Mouse (Mus musculus): Measurements from ENCODE around the gene Trnau1ap. TPM values are rescaled to one million over a fixed set of nuclear protein-coding genes. Genes with fewer than 3 reads are reported as not detected.

The Trnau1ap gene
- polyA plus RNA-seq, 1 experiment from 2014 or later, result 71.5 TPM

DNA sequence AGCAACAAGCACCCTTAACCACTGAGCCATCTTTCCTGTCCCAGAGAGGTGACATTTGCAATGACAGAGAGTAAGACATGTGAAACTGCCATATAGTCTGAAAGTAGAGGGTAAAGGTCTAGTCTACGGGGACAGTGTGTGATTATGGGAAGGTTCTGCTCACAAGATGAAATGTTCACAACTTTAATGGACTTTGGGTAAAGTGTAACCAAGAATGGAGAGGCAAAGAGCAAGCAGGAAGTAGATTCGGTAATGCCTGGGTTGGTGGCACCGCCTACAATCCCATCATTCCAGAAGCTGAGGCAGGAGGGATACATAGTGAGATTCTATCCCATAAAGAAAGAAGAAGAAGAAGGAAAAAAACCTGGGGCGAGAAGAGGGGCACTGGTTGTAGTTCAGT lies 16.9 kb upstream of the Trnau1ap start:
- no peak for ATAC-seq (replicated peaks; ENCODE audit: extremely low read depth, insufficient read depth, low FRiP score)
- Histone ChIP-seq H3K4me1 (ENCODE audit: control insufficient read depth, insufficient read depth, low read length) (peaks cover 19% of the 10 kb centered on the region), H3K36me3 (ENCODE audit: control insufficient read depth, insufficient read depth) (peaks cover 8% of the 10 kb centered on the region), H3K9ac (ENCODE audit: low read length) (no peak overlapping the region), H3K27me3 (ENCODE audit: control insufficient read depth, insufficient read depth, low read length) (no peaks in the 10 kb centered on the region), H3K9me3 (replicated peaks; ENCODE audit: control insufficient read depth, low read length) (no peaks in the 10 kb centered on the region), H3K27ac (ENCODE audit: low read length) (no peak overlapping the region; the same call in 1 of the 2 replicates), H3K4me2 (ENCODE audit: low read depth, low read length) (no peak overlapping the region), H3K4me3 (ENCODE audit: low read length) (no peak overlapping the region)
- 75% methylated on average over 4 of the region's 4 CpGs for whole genome bisulfite sequencing

DNA sequence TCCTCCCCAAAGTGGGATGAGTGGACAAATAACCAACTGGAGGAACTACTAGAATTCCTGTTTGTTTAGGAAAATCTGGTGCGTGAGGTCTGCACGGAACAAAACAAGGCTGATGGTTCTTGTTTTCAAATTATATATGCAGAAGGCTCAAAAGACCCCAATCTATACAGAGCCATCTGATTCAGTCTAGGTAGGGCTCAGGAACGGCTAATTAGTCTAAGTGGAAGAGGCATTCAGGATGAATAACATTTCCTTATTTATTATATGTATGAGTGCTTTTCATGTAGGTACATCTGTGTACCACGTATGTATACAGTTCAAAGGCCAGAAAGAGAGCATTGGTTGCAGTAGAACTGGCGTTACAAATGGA lies 16.5 kb upstream of the Trnau1ap start:
- H3K27me3 ChIP-seq (ENCODE audit: control insufficient read depth, insufficient read depth, low read length), result no peaks in the 10 kb centered on the region
- H3K4me1 ChIP-seq (ENCODE audit: control insufficient read depth, insufficient read depth, low read length), result peaks cover 14% of the 10 kb centered on the region
- no peak overlapping the region for H3K27ac ChIP-seq (ENCODE audit: low read length)
- H3K9ac ChIP-seq (ENCODE audit: low read length), result no peak overlapping the region
- WGBS, result 45% methylated on average over 5 of the region's 5 CpGs
- no peak for ATAC-seq (replicated peaks; ENCODE audit: extremely low read depth, insufficient read depth, low FRiP score)
- peaks cover 7% of the 10 kb centered on the region; the same call in 1 of the 2 replicates for H3K36me3 ChIP-seq (ENCODE audit: control insufficient read depth, insufficient read depth)
- peak overlapping the region; percentile 75 for H3K4me3 ChIP-seq (ENCODE audit: low read length)
- H3K9me3 ChIP-seq (replicated peaks; ENCODE audit: control insufficient read depth, low read length), result no peaks in the 10 kb centered on the region
- H3K4me2 ChIP-seq (ENCODE audit: low read depth, low read length), result no peak overlapping the region

DNA sequence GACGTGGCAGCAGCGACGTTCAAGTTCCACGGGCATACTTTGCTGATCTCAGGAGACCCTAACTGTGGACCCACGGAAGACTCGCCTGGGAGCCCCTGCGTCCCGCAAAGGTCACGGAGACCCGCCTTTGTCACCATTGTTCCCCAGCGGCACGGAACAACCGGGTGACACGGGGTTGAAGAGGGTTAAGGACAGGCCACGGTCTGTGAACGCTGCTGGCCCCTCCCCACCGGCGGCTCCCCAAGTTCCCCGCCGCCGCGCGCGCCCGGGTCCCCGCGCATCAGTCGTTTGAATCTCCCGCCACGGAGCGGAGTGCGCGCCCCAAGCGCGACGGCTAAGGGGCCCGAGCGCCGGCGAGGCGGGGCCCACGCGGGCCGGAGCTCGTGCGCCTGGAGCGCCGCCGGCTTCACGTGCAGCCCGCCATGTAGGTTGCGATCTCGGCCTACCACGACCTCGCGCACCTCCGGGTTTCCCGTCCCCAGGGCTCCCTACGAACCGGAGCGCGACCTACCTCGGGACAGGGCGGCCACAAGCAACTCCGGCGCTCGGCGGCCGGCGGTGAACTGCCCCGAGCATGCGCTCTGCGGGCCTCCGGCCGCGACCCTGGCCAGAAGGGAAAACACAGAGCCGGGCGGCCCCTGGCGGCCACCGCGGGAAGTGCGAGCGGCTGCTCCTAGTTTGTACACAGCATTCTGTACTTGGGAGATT lies 16.0 kb upstream of the Trnau1ap start:
- H3K27me3 ChIP-seq (ENCODE audit: control insufficient read depth, insufficient read depth, low read length), result no peaks in the 10 kb centered on the region
- H3K9ac ChIP-seq (ENCODE audit: low read length), result peak overlapping the region; percentile 85
- H3K36me3 ChIP-seq (ENCODE audit: control insufficient read depth, insufficient read depth), result peaks cover 2% of the 10 kb centered on the region; the same call in 1 of the 2 replicates
- WGBS, result under 1% methylated on average over 81 of the region's 83 CpGs
- ATAC-seq (replicated peaks; ENCODE audit: extremely low read depth, insufficient read depth, low FRiP score), result peak; percentile 89
- H3K4me1 ChIP-seq (ENCODE audit: control insufficient read depth, insufficient read depth, low read length), result peaks cover 14% of the 10 kb centered on the region
- H3K4me2 ChIP-seq (ENCODE audit: low read depth, low read length), result peak overlapping the region; percentile 84
- H3K27ac ChIP-seq (ENCODE audit: low read length), result peak overlapping the region; percentile 69
- H3K9me3 ChIP-seq (replicated peaks; ENCODE audit: control insufficient read depth, low read length), result no peaks in the 10 kb centered on the region
- H3K4me3 ChIP-seq (ENCODE audit: low read length), result peak overlapping the region; percentile 75

DNA sequence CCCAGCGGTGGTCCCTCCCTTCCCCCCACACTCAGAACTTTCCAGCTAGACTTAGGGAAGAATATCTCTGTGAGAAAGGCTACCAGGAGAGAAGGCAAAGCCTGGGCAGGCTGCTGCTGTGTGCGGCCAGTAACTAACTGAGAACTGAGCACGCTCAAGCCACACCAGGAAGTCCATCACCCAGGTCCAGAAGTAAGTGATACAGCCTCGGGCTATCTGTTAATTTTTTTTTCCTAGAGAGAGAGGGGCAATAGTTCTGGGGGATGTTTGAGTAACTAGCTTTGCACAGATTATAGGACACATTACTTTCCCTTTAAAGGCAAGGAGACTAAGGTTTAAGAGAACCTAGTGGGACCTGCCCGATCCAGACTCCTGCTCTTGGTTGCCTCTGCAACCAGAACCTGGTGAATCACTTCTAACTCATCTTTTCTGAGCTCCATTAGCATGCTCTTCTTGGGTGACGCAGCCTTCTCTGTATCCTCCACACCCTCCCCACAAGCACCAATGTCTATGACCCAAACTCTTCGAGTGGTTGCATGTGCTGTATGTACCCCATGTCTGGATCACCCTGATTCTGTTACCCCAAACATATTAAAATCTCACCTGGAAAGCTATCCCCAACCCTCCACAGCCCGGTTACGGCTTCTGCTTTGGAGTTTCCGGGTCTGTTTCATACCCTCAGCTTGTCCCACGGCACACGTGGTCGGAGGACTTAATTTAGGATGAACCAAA lies 15.2 kb upstream of the Trnau1ap start:
- WGBS, result 6% methylated on average over 13 of the region's 13 CpGs
- peaks cover 14% of the 10 kb centered on the region for H3K4me1 ChIP-seq (ENCODE audit: control insufficient read depth, insufficient read depth, low read length)
- H3K36me3 ChIP-seq (ENCODE audit: control insufficient read depth, insufficient read depth), result peaks cover 2% of the 10 kb centered on the region; the same call in 1 of the 2 replicates
- peak overlapping the region; percentile 85 for H3K9ac ChIP-seq (ENCODE audit: low read length)
- H3K27me3 ChIP-seq (ENCODE audit: control insufficient read depth, insufficient read depth, low read length), result no peaks in the 10 kb centered on the region
- peak overlapping the region; percentile 75 for H3K4me3 ChIP-seq (ENCODE audit: low read length)
- H3K27ac ChIP-seq (ENCODE audit: low read length), result no peak overlapping the region; the same call in 1 of the 2 replicates
- peak overlapping the region; percentile 84 for H3K4me2 ChIP-seq (ENCODE audit: low read depth, low read length)
- no peak for ATAC-seq (replicated peaks; ENCODE audit: extremely low read depth, insufficient read depth, low FRiP score)
- H3K9me3 ChIP-seq (replicated peaks; ENCODE audit: control insufficient read depth, low read length), result no peaks in the 10 kb centered on the region

DNA sequence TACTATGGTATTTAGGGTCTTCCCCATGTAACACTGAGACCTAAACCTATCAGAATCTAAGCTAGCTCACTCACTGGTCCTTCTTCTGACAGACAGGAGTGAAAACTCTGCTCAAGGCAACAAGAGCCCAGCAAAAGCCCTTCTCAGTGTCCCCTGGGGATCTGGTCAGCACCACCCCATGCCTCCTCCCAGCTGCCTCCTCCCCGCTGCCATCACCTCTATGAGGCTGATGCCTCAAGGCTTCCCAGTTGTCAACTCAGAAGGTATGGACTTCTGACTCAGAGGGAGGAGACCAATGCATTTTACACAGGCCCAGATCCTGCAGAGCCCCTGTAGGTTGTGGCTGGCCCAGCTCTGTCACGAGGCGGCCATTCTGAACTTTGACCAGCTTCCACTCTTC lies 12.1 kb upstream of the Trnau1ap start:
- Histone ChIP-seq H3K9me3 (replicated peaks; ENCODE audit: control insufficient read depth, low read length) (no peaks in the 10 kb centered on the region), H3K4me3 (ENCODE audit: low read length) (no peak overlapping the region), H3K27me3 (ENCODE audit: control insufficient read depth, insufficient read depth, low read length) (no peaks in the 10 kb centered on the region), H3K27ac (ENCODE audit: low read length) (no peak overlapping the region), H3K36me3 (ENCODE audit: control insufficient read depth, insufficient read depth) (peaks cover 29% of the 10 kb centered on the region), H3K4me1 (ENCODE audit: control insufficient read depth, insufficient read depth, low read length) (peaks cover 14% of the 10 kb centered on the region), H3K4me2 (ENCODE audit: low read depth, low read length) (no peak overlapping the region), H3K9ac (ENCODE audit: low read length) (no peak overlapping the region)
- WGBS, result 81% methylated on average over 3 of the region's 3 CpGs
- ATAC-seq (replicated peaks; ENCODE audit: extremely low read depth, insufficient read depth, low FRiP score), result no peak

DNA sequence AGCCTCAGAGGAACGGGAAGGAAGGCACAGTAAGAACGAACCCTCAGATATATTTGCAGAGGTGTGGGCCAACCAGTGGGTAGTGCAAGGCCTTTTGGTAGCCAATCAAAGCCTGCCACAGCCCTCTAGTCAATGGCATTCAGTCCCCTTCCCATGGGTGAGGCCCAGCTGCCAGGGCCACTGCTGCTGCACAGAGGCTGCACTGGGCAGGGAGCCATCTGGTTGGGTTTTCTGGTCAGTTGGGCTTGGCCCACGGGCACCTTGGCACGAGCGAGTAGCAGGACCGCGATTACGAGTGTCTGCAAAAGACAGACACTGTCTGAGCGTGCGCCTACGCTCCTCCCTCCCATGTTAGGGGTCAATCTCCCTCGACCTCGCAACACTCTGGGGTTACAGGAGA lies 9.6 kb upstream of the Trnau1ap start:
- no peak overlapping the region for H3K9ac ChIP-seq (ENCODE audit: low read length)
- no peaks in the 10 kb centered on the region for H3K9me3 ChIP-seq (replicated peaks; ENCODE audit: control insufficient read depth, low read length)
- H3K4me2 ChIP-seq (ENCODE audit: low read depth, low read length), result no peak overlapping the region
- ATAC-seq (replicated peaks; ENCODE audit: extremely low read depth, insufficient read depth, low FRiP score), result no peak
- peaks cover 3% of the 10 kb centered on the region for H3K4me1 ChIP-seq (ENCODE audit: control insufficient read depth, insufficient read depth, low read length)
- no peak overlapping the region for H3K4me3 ChIP-seq (ENCODE audit: low read length)
- H3K36me3 ChIP-seq (ENCODE audit: control insufficient read depth, insufficient read depth), result peaks cover 36% of the 10 kb centered on the region
- 81% methylated on average over 13 of the region's 13 CpGs for WGBS
- H3K27me3 ChIP-seq (ENCODE audit: control insufficient read depth, insufficient read depth, low read length), result no peaks in the 10 kb centered on the region
- H3K27ac ChIP-seq (ENCODE audit: low read length), result no peak overlapping the region

DNA sequence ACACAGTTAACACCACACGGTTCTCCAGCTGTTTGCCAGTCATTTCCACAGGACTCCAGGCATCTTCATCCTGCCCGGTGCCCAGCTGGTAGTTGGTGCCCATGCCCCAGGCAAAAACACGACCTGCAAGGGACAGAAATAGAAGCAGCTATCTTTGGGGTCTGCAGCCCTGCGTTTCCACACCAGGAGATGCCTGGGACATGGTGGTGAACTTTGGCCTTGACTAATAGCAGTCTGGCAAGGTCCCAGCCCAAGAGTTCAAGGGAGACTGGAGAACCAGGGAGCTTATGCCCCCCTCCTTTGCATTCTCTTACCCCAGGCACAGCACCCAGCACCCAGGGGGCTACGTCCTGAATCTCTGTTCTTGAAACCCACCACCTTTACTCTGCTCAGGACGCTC lies 3.5 kb upstream of the Trnau1ap start:
- Histone ChIP-seq H3K27me3 (ENCODE audit: control insufficient read depth, insufficient read depth, low read length) (no peaks in the 10 kb centered on the region), H3K4me3 (ENCODE audit: low read length) (no peak overlapping the region), H3K9me3 (replicated peaks; ENCODE audit: control insufficient read depth, low read length) (no peaks in the 10 kb centered on the region), H3K4me2 (ENCODE audit: low read depth, low read length) (no peak overlapping the region), H3K9ac (ENCODE audit: low read length) (no peak overlapping the region), H3K27ac (ENCODE audit: low read length) (no peak overlapping the region), H3K4me1 (ENCODE audit: control insufficient read depth, insufficient read depth, low read length) (no peaks in the 10 kb centered on the region; the same call in none of the 2 replicates), H3K36me3 (ENCODE audit: control insufficient read depth, insufficient read depth) (peaks cover 31% of the 10 kb centered on the region)
- 60% methylated on average over 6 of the region's 6 CpGs for WGBS
- no peak for ATAC-seq (replicated peaks; ENCODE audit: extremely low read depth, insufficient read depth, low FRiP score)

DNA sequence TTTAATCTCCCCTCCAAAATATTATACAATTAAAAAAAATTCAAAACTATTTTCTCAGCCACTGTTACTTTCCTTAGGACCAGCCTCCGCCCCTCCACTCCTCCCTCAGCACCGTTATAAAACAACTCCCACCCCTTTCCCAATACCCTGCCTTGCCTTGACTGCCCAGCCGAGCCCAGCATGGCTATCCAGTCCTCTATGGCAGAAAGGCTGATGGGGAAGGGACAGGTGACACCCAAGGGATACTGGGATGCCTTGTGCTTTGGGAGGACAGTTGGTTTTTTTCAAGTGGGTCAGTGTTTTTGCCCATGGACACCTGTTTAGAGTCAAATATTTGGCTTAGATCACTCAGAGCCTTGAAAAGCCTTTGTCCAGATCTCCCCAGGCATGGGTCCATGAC lies 2.6 kb upstream of the Trnau1ap start:
- H3K9ac ChIP-seq (ENCODE audit: low read length), result no peak overlapping the region
- no peak overlapping the region for H3K4me3 ChIP-seq (ENCODE audit: low read length)
- H3K4me1 ChIP-seq (ENCODE audit: control insufficient read depth, insufficient read depth, low read length), result no peaks in the 10 kb centered on the region; the same call in none of the 2 replicates
- H3K36me3 ChIP-seq (ENCODE audit: control insufficient read depth, insufficient read depth), result peaks cover 23% of the 10 kb centered on the region
- WGBS, result 77% methylated on average over 3 of the region's 3 CpGs
- H3K9me3 ChIP-seq (replicated peaks; ENCODE audit: control insufficient read depth, low read length), result no peaks in the 10 kb centered on the region
- no peak overlapping the region for H3K4me2 ChIP-seq (ENCODE audit: low read depth, low read length)
- no peak for ATAC-seq (replicated peaks; ENCODE audit: extremely low read depth, insufficient read depth, low FRiP score)
- no peak overlapping the region for H3K27ac ChIP-seq (ENCODE audit: low read length)
- no peaks in the 10 kb centered on the region for H3K27me3 ChIP-seq (ENCODE audit: control insufficient read depth, insufficient read depth, low read length)

DNA sequence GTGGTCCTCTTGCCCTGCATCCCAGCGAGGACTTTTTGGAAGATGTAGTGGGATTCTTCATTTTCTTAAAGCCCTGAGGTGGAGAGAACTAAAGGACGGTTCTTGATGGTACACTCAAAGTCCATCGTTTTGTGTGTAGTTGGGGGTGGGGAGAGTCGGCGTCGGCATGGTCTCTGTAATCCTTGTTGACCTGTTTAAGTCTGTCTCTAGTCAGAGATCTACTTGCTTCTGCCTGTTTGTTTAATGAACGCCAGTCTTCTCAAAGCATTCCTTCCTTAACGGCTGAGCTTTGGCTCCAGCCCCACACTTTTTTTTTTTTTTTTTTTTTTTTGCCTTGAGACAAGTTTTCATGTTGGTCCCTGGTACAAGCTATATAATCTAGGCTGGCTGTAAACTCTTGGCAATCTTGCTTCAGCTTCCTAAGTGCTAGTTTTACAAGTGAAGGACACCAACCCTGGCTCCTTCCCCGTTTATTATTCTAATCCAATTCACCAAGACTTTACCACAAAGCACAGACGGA lies 557 bp upstream of the Trnau1ap start:
- H3K9me3 ChIP-seq (replicated peaks; ENCODE audit: control insufficient read depth, low read length), result no peaks in the 10 kb centered on the region
- H3K27ac ChIP-seq (ENCODE audit: low read length), result peak overlapping the region; percentile 93
- 0 out of 2 replicates have a peak, but pooled peaks have one; percentile 16 for ATAC-seq (replicated peaks; ENCODE audit: extremely low read depth, insufficient read depth, low FRiP score)
- H3K36me3 ChIP-seq (ENCODE audit: control insufficient read depth, insufficient read depth), result peaks cover 24% of the 10 kb centered on the region
- H3K27me3 ChIP-seq (ENCODE audit: control insufficient read depth, insufficient read depth, low read length), result no peaks in the 10 kb centered on the region
- 10% methylated on average over 10 of the region's 10 CpGs for WGBS
- H3K9ac ChIP-seq (ENCODE audit: low read length), result peak overlapping the region; percentile 91
- H3K4me2 ChIP-seq (ENCODE audit: low read depth, low read length), result peak overlapping the region; percentile 65
- peak overlapping the region; percentile 79 for H3K4me3 ChIP-seq (ENCODE audit: low read length)
- no peaks in the 10 kb centered on the region; the same call in none of the 2 replicates for H3K4me1 ChIP-seq (ENCODE audit: control insufficient read depth, insufficient read depth, low read length)

Measured in heart, embryonic 16.5 days (tissue).